Mouse (Mus musculus): ENCODE measurements around the gene 1700013G24Rik. TPM values are rescaled to one million over a fixed set of nuclear protein-coding genes. Genes with fewer than 3 reads are reported as not detected.

1700013G24Rik gene
- total RNA-seq, 2 experiments from 2014 or later: not detected

DNA sequence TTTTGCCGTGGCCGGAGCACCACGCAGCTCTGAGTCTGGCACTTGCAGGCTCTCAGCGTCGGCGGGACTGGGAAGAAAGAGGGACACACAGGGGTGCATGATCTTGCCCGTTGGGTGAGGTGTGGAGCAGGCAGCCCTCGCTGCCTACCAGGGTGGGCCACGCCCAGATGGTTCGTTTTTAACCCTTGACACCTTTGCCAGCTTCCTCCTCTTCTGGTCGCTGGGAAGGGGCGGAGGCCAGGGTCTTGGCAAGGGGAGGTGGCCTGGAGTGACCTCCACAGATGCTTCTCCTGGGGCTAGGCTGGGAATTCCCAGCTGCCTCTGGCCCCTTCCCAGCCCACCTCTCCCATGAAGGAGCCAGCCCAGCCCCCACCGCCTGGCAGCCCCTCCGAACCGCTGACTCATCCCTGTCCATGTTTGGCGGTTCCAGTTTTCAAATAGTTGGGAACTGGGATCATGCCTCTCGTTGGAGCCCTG lies 23.7 kb downstream of the 1700013G24Rik start:
- DNase-seq: no peak

DNA sequence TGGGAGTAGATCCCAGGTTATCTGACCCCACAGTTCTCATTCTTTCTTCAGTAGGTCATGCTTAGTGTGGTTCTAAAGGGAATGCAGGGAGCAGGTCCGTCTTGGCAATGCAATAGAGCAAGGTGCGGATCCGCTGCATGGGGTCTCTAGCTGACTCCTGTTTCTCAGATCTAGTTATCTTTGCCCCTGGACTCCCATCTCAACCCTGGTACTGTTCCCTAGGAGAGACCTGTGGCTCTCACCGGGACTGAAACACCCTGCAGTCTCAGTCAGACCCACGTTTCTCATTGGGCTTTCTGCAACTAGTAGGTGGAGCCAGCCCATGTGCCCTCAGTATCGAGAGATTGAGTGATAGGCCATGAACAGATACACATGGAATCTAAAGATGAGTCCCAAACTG lies 24.5 kb downstream of the 1700013G24Rik start:
- DNase-seq: no peak

GRCm38 (mm10) chr4:137478306-137478705 lies 25.2 kb downstream of the 1700013G24Rik start:
- no peak for DNase-seq

- DNase-seq: no peak
Observed at GRCm38 (mm10) chr4:137479757-137480156, 26.7 kb downstream of the 1700013G24Rik start.

DNA sequence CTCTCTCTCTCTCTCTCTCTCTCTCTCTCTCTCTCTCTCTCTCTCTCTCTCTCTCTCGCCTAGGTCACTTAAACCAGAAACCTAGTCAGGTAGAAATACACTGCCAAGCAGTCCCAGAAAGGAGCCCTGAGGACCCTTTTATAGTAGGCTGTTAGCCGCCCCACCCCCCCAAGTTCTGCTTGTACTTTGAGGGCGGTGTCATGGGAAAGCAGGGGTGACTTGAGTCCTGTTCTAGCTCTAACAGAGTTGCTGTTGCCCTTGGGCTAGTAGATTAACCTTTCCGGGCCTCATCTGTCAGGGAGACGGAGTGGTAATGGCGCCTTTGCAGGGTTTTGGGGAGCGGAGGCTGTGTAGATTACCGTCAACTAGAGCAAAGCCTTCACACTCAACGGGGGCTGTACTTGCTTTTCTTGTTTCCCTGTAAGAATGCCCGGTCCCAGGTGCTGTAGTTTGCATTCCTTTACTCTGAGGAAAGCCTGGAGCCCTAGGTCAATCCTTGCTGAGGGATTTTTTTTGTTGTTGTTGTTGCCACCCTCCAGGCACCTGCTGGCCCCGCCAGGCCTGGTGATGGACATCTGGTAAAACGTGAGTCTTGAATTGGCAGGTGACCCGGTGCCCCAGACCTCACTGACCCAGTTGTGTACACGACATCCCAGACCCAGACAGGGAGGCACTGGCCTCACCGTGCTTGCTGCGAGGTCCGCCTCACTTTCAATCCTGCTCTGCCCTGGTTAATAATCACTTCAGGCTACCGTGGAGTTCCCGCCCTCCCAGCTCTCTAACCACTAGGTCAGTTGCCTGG lies 27.3 kb downstream of the 1700013G24Rik start:
- DNase-seq: no peak

GRCm38 (mm10) chr4:137480993-137481340 lies 27.9 kb downstream of the 1700013G24Rik start:
- DNase-seq: no peak

GRCm38 (mm10) chr4:137481381-137482030 lies 28.4 kb downstream of the 1700013G24Rik start:
- no peak for DNase-seq

DNA sequence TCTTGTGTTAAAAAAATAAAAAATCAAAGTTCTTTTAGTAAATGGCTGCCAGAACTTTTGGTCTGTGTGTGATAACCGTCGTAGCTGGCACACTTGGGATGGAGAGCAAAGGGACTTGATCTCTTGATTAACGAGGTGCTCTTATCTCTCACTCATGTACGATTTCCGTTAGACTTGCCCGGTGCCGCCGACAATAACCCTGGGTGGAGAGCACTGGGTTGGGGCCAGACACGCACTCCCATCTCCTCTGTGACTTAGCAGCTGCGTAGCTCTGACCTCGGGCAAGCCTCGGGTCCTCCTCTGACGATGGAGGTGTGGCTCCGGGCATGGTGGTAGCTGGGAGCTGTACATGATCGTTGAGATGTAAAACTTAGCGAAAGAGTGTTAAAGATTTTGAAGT lies 30.8 kb downstream of the 1700013G24Rik start:
- no peak for DNase-seq

DNA sequence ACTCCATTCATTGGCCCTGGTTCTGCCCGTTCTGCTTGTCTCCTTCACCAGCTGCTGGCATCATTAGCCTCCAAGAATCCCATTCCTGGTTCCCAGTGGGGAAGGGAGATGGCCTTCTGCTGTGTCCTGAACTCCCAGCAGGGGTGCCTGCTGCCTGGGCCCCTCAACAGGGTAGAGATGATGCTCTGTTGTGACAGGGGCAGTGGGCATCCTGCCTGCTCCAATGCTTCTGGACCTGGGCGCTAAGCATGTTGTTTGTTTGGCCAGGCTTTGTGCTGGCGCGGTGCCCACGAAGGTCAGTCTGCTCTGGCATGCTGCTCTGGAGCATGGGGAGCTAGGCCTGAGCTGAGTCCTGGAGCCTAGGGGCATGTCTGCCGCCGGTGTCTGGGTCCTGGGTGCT lies 31.5 kb downstream of the 1700013G24Rik start:
- DNase-seq: no peak

GRCm38 (mm10) chr4:137485258-137485960 lies 32.3 kb downstream of the 1700013G24Rik start:
- no peak for DNase-seq

- DNase-seq: no peak
Observed at GRCm38 (mm10) chr4:137486081-137487014, 33.3 kb downstream of the 1700013G24Rik start.

DNA sequence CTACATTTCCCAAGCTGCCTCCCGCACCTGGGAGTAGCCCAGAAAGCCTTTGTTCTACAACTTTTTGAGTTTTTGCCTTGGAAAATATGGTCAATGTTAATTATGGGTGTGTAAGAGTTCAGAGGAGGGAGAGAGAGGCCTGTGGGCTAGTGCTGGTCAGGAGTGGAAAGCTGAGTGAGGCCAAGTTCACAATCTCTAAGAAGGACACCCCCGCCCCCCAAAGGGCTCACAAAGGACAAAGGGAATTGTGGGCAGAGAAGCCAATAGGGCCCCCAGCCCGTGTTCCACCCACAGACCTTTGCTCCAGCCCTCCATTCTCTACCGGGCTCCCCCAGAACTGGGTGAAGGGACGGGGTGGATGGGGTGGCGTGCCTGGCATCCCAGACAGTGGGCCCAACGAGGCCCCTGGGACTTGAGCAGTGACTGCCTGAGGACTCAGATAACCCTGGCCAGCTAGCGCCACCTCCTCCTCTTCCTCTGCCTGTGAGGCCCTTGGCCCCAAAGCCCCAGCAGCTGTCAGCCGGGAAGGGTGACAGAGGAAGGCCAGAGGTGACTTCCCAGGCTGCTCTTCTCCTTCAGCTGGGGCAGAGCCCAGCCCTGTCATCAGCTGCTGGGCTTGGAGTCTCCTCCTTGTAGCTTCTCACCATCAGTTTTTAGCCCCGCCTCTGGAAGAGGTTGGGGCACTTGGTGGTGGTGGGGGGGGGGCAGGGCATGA lies 34.4 kb downstream of the 1700013G24Rik start:
- DNase-seq: no peak

DNA sequence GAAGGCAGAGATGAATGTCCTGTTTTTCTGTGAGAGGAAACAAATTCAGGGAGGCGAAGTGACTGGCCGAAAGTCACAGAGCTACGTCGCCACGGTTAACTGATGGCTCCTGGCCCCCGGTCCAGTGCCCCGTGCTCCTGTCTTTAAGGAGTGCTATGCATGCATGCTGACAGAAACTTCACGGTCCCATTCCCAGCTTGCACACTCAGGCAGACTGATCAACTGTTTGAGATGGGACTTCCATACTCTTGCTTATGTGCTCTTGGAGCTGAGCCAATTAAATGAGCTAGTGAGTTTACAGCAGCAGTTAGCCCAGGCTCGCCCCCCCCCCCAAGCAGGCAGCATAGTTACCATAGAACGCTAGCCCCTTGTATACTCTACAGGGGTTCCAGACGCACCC lies 35.0 kb downstream of the 1700013G24Rik start:
- DNase-seq: no peak

- no peak for DNase-seq
Observed at GRCm38 (mm10) chr4:137488571-137489303, 35.7 kb downstream of the 1700013G24Rik start.

GRCm38 (mm10) chr4:137489996-137490395 lies 36.9 kb downstream of the 1700013G24Rik start:
- no peak for DNase-seq

DNA sequence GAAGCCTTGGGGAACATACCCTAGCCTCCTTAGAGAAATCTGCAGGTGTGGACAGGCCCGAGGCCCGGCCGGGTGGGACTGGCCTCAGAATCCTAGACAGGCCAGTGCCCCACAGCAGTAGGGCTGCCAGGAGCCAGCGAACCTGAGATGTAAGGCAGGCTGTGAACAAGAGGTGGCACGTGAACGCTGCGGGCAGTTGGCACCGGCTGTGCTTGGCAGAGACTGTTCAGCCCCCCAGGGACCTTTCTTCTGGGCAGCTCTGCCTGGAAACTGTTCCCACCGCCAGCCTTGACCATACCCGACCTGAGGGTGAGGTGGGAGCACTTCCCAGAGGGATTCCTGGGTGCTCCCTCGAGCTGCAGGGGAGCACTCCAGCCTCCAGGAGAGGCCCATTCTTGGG lies 39.5 kb downstream of the 1700013G24Rik start:
- no peak for DNase-seq

DNA sequence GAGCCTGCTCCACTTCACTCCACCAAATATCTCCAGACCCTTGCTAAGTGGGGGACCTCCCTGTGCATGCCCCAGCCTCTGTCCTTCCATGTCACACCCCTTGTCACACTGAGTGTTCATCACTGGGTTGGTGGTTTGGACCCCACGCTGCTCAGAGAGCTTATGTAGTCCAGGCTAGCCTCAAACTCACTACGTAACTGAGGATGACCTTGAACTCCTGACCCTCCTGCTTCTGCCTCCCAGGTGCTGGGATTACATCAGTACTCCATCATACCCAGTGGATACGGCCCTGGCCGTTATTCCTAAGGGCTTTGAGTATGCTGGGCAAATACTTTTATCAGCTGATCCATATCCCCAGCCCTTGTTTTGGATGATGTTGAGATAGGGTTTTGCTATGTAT lies 40.1 kb downstream of the 1700013G24Rik start:
- DNase-seq: no peak

GRCm38 (mm10) chr4:137494751-137495500 lies 41.8 kb downstream of the 1700013G24Rik start:
- DNase-seq: no peak

GRCm38 (mm10) chr4:137495501-137496100 lies 42.5 kb downstream of the 1700013G24Rik start:
- no peak for DNase-seq

DNA sequence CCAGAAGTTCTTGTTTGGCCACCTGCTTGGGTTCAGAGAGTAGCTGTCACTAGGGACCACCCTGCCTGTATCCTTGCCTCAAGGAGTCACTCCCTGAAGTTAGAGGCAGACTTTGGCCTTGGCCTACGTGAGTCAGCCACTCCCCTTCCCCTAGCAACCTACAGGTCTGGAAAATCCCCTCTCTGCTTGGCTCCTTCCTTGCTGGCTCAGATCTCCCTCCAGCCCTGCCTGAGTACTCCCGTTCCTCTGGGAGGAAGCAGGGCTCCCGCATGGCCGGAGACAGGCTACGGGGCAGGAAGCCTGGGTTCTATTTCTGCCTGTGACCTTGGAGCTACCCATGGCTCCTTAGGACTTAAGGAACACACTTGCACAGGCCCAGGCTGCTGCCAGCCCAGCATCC lies 44.3 kb downstream of the 1700013G24Rik start:
- DNase-seq: no peak
